Mouse (Mus musculus) MEL (cell line): Measurements from ENCODE around the gene Rpgrip1l.

Source experiments
- CTCF ChIP-seq, 3 experiments: IDR thresholded peaks in 2 of 3; conservative IDR thresholded peaks in 1 of 3; 2 replicates each; pipeline ENCODE4 v1.5.1; 2011 to 2012; ENCODE audit warnings: low read length in 3 of 3, low read depth in 2 of 3, mild to moderate bottlenecking in 2 of 3, improper control_type of control experiment in 1 of 3, inconsistent platforms in 1 of 3, mixed read lengths in 1 of 3, moderate library complexity in 1 of 3; ENCODE audit not compliant: control insufficient read depth in 1 of 3, insufficient read depth in 1 of 3, poor library complexity in 1 of 3, severe bottlenecking in 1 of 3
- ETS1 ChIP-seq: IDR thresholded peaks from 2 replicates; pipeline ENCODE4 v1.6.1; 2012; ENCODE audit warnings: low read depth, mild to moderate bottlenecking, inconsistent platforms, low read length, improper control_type of control experiment, moderate library complexity
- GATA1 ChIP-seq: IDR thresholded peaks from 2 replicates; pipeline ENCODE4 v1.6.1; 2011; ENCODE audit warnings: low read depth, low read length, improper control_type of control experiment
- KAT2A ChIP-seq: conservative IDR thresholded peaks from 2 replicates; pipeline ENCODE4 v1.6.1; 2012; ENCODE audit warnings: low read depth, low read length, improper control_type of control experiment, inconsistent platforms
- MAFK ChIP-seq: IDR thresholded peaks from 2 replicates; pipeline ENCODE4 v1.6.1; 2011; ENCODE audit warnings: low read depth, mild to moderate bottlenecking, low read length, improper control_type of control experiment, borderline replicate concordance
- POLR2A ChIP-seq, 2 experiments: IDR thresholded peaks; 2 replicates each; pipeline ENCODE4 v1.6.1; 2011 to 2012; ENCODE audit warnings: low read length in 2 of 2, mild to moderate bottlenecking in 2 of 2, control low read depth in 1 of 2, improper control_type of control experiment in 1 of 2, low read depth in 1 of 2, moderate library complexity in 1 of 2; ENCODE audit not compliant: control insufficient read depth in 1 of 2, insufficient read depth in 1 of 2, poor library complexity in 1 of 2
- POLR2AphosphoS2 ChIP-seq: IDR thresholded peaks from 2 replicates; pipeline ENCODE4 v1.6.1; 2011; ENCODE audit warnings: low read length, improper control_type of control experiment
- RAD21 ChIP-seq: IDR thresholded peaks from 2 replicates; pipeline ENCODE4 v1.6.1; 2011; ENCODE audit warnings: mild to moderate bottlenecking, low read depth, low read length, improper control_type of control experiment
- TAL1 ChIP-seq: IDR thresholded peaks from 2 replicates; pipeline ENCODE4 v1.6.1; 2012; ENCODE audit warnings: mild to moderate bottlenecking, inconsistent platforms, low read length, moderate library complexity, mixed read lengths
- TCF12 ChIP-seq: IDR thresholded peaks from 2 replicates; pipeline ENCODE4 v1.6.1; 2014; ENCODE audit warnings: low read depth, mild to moderate bottlenecking, inconsistent platforms, low read length, improper control_type of control experiment, moderate library complexity
- USF1 ChIP-seq: IDR thresholded peaks from 2 replicates; pipeline ENCODE4 v1.6.1; 2014; ENCODE audit warnings: low read depth, mild to moderate bottlenecking, inconsistent platforms, low read length, improper control_type of control experiment, moderate library complexity
- USF2 ChIP-seq, 2 experiments: IDR thresholded peaks; 2 replicates each; pipeline ENCODE4 v1.6.1; 2011 to 2012; ENCODE audit warnings: improper control_type of control experiment in 2 of 2, low read length in 2 of 2, borderline replicate concordance in 1 of 2, inconsistent platforms in 1 of 2, low read depth in 1 of 2, mild to moderate bottlenecking in 1 of 2; ENCODE audit not compliant: insufficient read depth in 1 of 2
- ZC3H11A ChIP-seq: IDR thresholded peaks from 2 replicates; pipeline ENCODE4 v1.6.1; 2012; ENCODE audit warnings: low read depth, mild to moderate bottlenecking, inconsistent platforms, low read length, improper control_type of control experiment
- ZMIZ1 ChIP-seq: IDR thresholded peaks from 2 replicates; pipeline ENCODE4 v1.6.1; 2012; ENCODE audit warnings: low read depth, mild to moderate bottlenecking, inconsistent platforms, low read length, improper control_type of control experiment, moderate library complexity

DNA sequence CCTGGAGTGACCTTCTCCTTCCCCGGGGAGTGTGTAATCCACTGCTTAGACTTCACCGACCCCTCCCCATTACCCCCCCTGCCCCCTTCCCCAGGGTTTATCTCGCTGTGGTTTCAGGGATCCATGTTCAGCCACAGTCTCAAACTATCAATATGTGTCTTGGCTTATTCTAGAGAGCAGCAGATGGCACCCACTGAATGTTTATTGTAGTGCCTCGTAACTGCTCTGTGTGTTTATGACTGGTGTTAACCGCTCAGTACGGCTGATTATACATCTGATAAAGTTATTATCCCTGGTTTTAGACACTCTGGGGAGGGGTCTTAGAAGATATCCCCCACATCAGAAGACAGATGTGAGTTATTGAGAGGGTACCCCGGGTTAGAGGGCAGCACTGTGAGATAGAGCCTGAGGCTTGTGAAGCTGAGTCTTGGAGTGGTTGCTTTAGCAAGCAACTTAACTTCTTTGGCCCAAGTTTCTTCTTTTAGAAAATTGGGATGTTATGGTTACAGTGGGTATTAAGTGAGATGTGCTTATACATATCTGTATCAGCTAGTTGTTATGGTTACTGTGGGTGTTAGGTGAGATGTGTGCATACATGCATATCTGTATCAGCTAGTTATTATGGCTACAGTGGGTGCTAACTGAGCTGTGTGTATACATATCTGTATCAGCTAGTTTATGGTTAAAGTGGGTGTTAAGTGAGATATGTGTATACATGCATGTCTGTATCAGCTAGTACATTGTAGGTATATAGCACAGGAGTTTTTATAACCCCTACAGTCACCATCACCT is 6.1 kb upstream of the Rpgrip1l start:
- TF ChIP-seq ZMIZ1 (no peak), USF1 (no peak), ETS1 (no peak), KAT2A (no peak), GATA1 (no peak), POLR2A (IDR thresholded peaks at IDR 0.05; ENCODE audit: control insufficient read depth in 1 of 2, insufficient read depth in 1 of 2, low read depth in 1 of 2, low read length in 2 of 2, poor library complexity in 1 of 2) (no peak), ZC3H11A (no peak), CTCF (IDR thresholded peaks at IDR 0.05 in 2 of 3, conservative IDR thresholded peaks at IDR 0.05 in 1 of 3; ENCODE audit: control insufficient read depth in 1 of 3, insufficient read depth in 1 of 3, low read depth in 2 of 3, low read length in 3 of 3, poor library complexity in 1 of 3, severe bottlenecking in 1 of 3) (no peak), TCF12 (no peak), TAL1 (no peak), USF2 (IDR thresholded peaks at IDR 0.05; ENCODE audit: borderline replicate concordance in 1 of 2, insufficient read depth in 1 of 2, low read depth in 1 of 2, low read length in 2 of 2) (no peak), RAD21 (no peak), MAFK (no peak), POLR2AphosphoS2 (no peak)
